Mouse (Mus musculus) urinary bladder, postnatal 14 days (tissue): Measurements from ENCODE around the gene Dnajc12.
A peak's percentile ranks its signal among the peaks of the same experiment; 100 is the strongest.
"Not testable (repeated sequence)": the region's sequence is repeated elsewhere in the genome, so short reads cannot be mapped to it uniquely, and the experiment has no call there.

ENCODE experiments used
- DNase-seq: peaks from one replicate; pipeline ENCODE4 v3.0.0; 2021; ENCODE audit warnings: low spot score

Dnajc12 gene

GRCm38 (mm10) chr10:63386444-63386843 is 4.2 kb downstream of the Dnajc12 start:
- peak; percentile 86 for DNase-seq

DNA sequence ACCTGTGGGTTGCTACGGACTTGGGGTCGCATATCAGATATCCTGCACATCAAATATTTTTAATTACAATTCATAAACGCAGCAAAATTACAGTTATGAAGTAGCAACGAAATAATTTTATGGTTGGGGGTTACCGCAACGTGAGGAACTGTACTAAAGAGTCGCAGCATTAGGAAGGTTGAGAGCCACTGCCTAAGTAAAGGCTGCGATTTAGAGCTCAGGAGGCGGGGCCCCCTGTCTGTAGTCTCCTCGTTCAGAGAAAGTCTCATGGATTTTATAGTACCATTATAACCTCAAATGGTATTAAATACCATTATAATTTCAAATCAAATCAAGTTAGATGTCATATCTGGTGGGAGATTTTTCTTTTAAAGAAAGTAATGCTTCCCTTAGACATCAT is 4.7 kb downstream of the Dnajc12 start:
- DNase-seq, result no peak

GRCm38 (mm10) chr10:63388948-63389347 is 6.7 kb downstream of the Dnajc12 start:
- no peak for DNase-seq

DNA sequence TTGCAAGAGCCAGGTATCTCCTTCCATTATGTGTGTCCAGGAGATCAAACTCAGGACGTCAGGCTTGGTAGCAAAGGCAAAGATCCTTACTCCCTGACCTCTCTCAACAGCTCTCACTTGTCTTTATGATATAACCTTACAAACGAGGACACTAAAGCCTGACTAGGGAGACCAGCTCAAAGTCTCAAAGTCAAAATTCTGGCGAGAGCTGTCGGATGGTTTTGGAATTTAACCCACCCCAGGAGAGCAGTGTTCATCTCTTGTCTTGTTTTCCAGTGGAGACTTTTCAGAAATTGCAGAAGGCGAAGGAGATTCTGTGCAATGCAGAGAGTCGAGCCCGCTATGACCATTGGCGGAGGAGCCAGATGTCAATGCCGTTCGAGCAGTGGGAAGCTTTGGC is 14.7 kb downstream of the Dnajc12 start:
- no peak for DNase-seq

- DNase-seq, result no peak
Observed at GRCm38 (mm10) chr10:63402731-63403504, 20.7 kb downstream of the Dnajc12 start.

DNA sequence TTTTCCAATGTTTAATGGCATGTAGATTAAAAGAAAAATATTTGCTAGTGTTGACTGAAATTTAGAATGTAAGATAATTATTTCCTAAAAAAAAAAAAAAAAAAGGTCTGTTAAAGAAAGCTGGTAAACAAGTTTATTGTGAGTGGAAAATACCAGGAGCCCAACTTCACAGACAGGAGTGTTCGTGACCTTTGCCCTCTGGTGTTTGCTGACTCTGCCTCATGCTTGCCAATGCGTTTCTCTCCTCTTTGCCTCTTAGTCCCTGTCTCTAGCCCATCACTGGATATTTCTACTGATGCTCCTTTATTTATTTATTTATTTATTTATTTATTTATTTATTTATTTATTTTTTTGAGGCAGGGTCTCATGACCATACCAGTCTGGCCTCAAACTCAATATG is 21.4 kb downstream of the Dnajc12 start:
- DNase-seq, result no peak

DNA sequence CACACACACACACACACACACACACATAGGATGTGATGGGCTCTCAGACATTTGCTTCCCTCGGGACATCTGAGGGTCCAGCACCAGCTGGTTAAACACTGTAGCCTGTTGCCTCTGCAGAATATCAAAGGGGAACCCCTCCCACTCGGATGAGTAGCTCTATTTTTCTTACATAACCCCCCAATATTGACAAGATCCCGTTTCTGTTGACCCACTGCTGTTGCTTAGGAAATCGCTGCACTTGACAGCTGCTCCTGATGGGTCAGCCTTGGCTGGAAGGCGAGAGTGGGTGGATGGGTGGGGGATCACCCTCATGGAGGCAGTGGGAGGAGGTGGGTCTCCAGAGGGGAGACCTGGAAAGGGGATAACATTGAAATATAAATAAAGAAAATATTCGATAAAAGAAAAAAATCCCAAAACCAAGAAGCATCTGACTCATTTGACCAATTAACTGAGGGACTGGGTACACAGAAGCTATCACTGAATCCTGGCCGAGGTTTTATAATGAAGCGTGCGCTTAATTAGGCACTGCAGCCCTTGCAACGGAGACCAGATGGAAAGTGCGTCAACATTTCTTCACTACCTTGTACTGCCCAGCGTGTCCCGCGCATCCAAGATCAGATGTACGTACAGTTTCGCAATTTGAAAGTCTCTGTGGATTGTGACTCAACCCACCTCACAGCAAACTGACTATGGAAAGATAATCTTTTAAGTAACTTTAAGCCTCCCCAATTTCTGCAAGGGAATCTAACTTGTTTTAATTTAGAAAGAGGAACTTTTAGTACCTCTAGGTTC is 28.1 kb downstream of the Dnajc12 start:
- no peak for DNase-seq

DNA sequence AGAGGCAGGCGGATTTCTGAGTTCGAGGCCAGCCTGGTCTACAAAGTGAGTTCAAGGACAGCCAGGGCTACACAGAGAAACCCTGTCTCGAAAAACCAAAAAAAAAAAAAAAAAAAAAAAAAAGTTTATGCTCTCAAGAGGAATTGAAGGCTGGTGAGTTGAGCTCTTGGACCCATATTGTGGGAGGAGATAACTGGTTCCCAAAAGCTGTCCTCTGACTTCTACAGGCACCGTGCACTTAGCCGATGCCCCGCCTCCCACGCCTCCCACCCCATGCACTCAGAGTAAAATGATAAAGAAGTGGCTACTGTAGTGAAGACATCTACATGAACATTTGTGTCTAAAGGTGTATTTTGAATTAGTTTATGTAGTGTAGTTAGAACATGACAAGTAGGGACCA is 29.4 kb downstream of the Dnajc12 start:
- DNase-seq, result not testable (repeated sequence)

DNA sequence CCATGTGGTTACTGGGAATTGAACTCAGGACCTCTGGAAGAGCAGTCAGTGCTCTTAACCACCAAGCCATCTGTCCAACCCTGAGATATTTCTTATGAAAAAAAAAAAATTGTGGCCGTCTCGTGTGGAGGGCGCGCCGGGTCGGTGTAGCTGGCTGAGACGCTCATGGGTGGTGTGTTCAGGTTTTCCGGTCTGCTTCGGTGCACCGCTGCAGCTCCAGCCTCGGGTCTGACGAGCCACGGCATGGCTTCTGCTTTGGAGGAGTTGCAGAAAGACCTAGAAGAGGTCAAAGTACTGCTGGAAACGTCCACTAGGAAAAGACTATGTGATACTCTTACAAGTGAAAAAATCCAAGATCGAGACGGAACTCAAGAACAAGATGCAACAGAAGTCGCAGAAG is 30.5 kb downstream of the Dnajc12 start:
- DNase-seq, result no peak

DNA sequence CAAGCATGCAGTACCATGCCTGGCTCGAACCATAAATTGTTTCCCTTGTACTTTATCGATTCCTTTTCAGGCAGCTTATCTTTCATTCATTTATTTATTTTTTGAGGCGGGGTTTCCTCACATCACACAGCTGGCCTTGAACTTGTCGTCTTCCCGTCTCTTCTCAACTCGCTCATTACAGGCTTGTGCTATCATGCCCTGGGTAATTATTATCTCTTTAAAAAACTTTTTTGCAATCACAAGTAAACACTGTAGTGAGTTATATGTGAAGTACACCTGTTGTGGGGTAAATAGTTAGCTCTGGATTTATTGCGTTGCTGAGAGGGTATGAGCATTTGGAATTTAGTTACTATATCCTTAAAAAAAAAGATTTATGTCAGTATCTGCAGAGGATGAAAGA is 33.0 kb downstream of the Dnajc12 start:
- no peak for DNase-seq

- DNase-seq, result no peak
Observed at GRCm38 (mm10) chr10:63415850-63416249, 33.6 kb downstream of the Dnajc12 start.

- no peak for DNase-seq
Observed at GRCm38 (mm10) chr10:63417061-63417460, 34.8 kb downstream of the Dnajc12 start.

- DNase-seq, result peak; percentile 35
Observed at GRCm38 (mm10) chr10:63421739-63422735, 39.8 kb downstream of the Dnajc12 start, which contains the start of gene Gm7075. TSS of gene Gm7075 (minus strand) at chr10:63421789.

GRCm38 (mm10) chr10:63422736-63422992 is 40.4 kb downstream of the Dnajc12 start:
- no peak for DNase-seq

DNA sequence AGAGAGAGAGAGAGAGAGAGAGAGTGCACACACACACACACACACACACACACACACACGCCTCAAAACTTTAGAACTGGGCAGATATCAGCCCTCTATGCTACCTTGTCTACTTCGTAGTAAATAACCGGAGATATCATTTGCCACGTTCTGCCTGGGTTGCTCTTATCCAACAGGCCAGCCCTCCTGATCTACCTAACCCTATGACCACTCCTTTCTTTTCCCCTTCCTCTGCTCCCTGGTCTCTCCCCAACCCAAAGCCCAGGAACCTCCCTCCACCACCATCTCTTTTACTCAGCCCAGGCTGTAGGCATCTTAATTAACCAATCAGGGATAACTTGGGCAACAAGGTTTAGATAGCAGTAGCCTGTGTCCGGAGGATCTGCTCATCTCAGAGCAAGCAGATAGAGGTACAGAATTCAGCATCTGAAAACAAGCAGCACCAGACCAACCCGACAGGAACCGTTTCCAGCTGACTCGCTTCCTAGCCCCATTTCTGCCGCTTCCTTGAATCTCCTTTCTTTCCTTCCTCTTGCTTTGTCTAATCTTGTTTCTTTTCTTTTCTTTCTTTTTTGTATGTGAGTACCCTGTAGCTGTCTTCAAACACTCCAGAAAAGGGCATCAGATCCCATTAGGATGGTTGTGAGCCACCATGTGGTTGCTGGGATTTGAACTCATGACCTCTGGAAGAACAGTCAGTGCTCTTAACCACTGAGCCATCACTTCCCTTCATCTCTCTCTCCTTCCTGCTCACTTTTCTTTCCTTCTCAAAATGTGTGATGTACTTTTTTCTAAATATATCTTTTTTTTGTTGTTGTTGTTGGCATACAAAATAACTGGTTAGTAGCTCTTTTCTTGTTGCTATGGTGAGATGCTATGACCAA is 41.6 kb downstream of the Dnajc12 start:
- no peak for DNase-seq

DNA sequence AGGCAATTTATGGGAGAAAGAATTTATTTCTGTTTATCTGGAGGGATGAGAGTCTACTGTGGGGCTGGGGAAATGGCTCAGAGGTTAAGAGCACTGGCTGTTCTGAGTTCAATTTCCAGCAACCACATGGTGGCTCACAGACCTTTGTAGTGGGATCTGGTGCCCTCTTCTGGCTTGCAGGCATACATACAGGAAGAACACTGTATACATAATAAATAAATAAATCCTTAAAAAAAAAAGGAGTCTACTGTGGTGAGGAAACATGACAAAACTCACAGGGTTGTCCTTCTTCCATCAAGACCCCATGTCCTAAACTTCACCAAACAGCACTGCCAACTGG is 42.2 kb downstream of the Dnajc12 start:
- peak; percentile 20 for DNase-seq

DNA sequence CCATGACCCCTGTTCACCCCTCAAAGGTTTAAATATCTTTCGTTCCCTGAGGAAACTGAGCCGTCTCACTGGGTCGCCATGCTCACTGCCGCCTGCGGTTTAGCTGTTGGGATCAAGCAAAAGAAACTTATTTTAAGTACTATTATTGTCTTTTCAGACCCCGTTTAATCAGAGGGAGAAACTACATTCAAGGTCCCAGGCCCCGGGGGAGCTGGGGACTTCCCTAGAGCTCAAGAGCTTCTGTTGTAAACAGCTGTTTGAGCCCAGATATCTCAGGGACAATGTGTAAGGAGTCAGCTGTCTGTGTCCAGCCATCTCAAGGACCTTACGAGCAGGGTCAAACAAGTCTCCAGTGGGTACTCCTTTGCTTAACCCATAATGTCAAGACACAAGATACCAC is 44.9 kb downstream of the Dnajc12 start:
- no peak for DNase-seq

GRCm38 (mm10) chr10:63428243-63429022 is 46.2 kb downstream of the Dnajc12 start:
- DNase-seq, result peak; percentile 24

DNA sequence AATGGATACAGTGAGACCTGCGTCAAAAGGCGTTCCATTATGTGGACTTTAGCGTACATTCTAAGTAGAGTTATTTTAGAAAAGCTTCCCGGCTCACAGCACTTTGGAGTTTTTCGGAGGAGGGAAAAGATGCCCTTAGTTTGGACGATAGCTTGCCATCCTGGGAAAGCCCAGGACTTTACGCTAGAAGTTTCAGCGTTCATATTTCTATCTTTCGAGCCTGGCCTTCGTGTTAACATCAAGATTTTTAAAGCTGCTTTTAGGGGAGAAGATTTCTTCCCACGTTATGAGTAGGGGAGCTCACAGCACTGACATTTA is 46.7 kb downstream of the Dnajc12 start:
- DNase-seq, result no peak

DNA sequence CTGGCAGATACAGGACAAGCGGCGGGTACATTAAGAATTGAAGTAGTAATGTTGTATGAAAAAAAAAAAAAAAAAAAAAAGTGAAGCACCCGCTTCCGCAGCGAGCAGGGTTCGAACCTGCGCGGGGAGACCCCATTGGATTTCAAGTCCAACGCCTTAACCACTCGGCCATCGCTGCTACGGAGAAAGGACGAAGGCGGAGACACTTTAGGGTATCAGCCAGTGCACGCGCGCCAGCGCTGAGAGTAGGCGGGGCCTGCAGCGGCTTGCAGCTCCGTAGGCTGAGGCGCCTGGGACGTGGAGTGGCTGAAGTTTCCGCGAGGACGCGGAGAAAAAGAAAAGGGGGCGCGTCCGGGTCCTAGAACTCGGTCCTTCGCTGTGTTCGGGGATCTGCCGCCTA is 47.1 kb downstream of the Dnajc12 start:
- peak; percentile 98 for DNase-seq

- peak; percentile 89 for DNase-seq
Observed at GRCm38 (mm10) chr10:63429785-63430305, 47.6 kb downstream of the Dnajc12 start, which contains the start of gene Ctnna3. TSS of gene Ctnna3 (plus strand) at chr10:63430098.
